Mouse (Mus musculus) heart, postnatal 4 days (tissue): Measurements from ENCODE around the gene Fbxl15. TPM values are rescaled to one million over a fixed set of nuclear protein-coding genes. Genes with fewer than 3 reads are reported as not detected.
A peak's percentile ranks its signal among the peaks of the same experiment; 100 is the strongest.

ENCODE experiments used
- DNase-seq: peaks from one replicate; pipeline ENCODE4 v3.0.0; 2021
- total RNA-seq, 2 experiments: library from RNA; stranded (reverse); gene quantifications; 2 replicates each; pipeline ENCODE4 v1.2.3; 2021

The Fbxl15 gene
- total RNA-seq, 2 experiments from 2014 or later, result 5.5 to 7.2 TPM

DNA sequence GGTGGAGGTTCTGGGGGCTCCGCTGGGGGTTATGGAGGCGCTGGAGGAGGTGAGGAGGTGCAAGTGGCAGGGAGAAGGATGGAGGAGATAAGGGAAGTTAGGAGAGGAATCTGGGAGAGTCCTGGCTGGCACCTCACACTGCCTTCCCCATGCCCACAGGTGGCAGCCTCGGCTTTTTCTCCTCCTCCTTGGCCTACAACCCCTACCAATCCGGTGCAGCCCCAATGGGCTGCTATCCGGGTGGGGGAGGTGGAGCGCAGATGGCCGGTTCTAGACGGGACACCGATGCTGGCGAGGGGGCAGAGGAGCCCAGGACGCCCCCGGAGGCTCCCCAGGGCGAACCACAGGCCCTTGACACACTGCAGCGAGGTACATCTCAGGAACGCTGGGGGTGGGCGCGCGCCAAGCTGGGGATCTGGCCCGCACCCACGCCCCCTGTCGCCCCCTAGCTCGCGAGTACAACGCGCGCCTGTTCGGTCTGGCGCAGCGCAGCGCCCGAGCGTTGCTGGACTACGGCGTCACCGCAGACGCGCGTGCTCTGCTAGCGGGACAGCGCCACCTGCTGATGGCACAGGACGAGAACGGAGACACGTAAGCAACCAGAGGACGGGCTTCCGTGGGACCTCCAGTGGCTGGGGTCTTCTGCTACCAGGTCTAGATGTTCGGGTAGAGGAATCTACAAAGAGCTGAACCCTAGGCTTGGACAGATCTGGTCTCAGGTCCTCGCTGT is 19.1 kb upstream of the Fbxl15 start:
- DNase-seq, result peak; percentile 93

DNA sequence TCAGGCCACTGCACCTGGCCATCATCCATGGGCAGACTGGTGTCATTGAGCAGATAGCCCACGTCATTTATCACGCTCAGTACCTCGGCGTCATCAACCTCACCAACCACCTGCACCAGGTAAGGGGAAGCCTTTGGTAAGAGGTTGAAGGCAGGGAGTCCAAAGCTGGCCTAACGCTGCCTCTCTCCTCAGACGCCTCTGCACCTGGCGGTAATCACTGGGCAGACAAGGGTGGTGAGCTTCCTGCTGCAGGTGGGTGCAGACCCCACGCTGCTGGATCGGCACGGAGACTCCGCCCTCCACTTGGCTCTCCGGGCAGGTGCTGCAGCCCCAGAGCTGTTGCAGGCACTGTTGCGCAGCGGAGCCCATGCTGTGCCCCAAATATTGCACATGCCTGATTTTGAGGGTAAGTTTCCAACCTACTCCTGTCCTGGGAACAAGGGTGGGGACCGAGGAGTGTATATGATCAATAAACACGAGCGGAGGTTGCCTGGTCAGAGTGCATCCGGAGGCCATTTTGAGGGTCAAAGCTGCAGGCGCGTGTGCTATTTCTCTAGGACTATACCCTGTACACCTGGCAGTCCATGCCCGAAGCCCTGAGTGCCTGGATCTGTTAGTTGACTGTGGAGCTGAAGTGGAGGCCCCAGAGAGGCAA is 18.2 kb upstream of the Fbxl15 start:
- DNase-seq, result peak; percentile 6

DNA sequence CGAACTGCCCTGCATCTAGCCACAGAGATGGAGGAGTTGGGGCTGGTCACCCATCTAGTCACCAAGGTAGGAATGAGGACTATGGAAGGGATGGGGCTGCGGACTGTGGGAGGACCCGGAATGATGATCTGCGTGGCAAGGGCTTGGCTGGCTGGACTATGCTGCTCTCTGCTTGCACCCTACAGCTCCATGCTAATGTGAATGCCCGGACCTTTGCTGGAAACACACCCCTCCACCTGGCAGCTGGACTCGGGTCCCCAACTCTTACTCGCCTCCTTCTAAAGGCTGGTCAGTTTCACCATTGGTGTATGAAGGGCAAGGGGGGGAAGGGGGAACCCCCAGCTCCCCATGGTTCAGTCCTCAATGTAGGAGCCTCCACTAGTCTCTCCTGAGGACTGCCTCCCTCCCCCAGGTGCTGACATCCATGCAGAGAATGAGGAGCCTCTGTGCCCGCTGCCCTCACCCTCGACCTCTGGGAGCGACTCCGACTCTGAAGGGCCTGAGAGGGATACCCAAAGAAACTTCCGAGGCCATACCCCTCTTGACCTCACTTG is 17.6 kb upstream of the Fbxl15 start:
- DNase-seq, result no peak

DNA sequence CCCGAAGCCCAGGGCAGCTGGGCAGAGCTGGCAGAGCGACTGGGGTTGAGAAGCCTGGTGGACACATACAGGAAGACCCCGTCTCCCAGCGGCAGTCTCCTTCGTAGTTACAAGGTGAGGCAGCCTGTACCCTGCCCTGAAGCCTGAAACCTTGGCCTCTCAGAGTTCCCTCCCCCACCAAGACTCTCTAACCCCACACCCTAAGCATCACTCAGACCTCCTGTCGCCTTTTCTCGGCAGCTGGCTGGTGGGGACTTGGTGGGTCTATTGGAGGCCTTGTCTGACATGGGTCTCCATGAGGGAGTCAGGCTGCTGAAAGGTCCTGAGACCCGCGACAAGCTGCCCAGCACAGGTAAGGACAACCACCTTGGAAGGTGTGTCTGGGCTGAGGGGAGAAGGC is 16.6 kb upstream of the Fbxl15 start:
- DNase-seq, result no peak

DNA sequence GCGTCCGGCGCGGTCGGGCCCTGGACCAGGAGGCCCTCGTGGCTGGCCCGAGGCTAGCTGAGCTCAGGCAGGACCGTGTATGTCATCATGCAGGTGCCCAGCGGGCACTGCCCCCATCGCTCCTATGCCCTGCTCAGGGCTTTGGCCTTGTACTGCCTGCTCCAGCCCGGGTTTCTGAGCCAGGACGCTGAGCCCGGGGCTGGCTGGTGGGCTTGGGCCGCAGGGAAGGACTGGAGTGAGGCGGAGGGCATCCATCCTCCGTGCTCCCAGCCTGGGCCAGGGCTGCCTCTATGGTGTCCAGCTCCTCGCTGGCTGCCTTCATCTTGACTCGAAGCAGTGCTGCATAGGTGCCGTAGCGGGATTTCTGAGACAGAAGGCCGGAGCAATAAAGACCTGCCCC is 15.4 kb upstream of the Fbxl15 start:
- no peak for DNase-seq

DNA sequence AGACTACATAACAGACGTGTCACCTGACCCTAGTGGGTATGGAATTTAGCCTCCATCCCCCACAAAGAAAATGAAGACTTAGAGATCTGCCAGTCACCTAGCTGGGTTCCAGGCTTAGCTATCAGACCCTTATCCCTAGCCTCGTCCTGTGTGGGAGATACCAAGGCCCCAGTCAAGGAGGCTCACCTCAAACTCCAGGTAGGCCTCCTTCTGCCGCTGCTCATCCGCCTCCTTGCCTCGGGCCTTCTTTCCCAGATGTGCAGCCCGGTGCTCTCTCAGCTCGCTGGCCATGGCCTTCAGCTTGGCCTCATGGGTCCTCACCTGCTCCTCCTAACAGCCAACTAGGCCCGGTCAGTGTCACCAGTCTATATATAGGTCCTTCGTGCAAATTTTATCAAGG is 14.9 kb upstream of the Fbxl15 start:
- DNase-seq, result no peak

DNA sequence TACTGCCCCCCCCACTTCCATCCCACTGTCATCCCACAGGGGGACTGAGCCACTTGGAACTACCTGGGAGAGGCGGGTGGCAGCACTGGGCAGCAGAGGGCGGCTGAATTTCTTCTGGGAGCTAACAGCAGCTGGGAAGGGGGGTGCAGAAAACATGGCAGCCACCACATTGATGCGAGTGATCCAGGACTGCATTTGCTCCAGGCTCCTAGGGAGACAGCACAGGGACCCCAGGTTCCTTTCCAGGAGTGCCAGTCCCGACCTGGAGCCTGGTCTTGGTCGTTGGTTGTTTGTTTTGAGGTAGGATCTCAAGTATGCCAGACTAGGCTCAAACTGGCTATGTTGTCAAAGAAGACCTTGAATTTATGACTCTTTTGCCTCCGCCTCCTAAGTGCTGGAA is 14.4 kb upstream of the Fbxl15 start:
- DNase-seq, result peak; percentile 4

DNA sequence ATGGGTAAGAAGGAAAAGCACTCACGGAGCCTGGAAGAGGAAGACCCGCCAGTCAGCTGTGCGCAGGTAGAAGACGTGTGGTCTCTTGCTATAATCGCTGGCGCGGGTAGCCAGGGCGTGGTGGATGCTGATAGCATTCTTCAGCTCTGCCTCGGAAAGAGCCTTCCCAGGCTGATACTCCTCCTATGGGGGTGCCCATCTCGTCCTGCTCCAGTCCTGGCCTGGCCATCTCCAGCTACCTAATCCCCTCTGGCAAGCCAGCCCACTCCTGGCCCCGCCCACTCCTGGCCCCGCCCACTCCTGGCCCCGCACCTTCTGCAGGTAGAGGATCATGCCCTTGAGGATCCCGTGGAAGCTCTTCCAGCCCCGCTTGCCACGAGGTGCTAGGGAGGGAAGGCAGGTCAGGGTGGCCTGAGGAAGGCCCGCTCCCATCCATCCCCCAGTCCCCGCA is 13.8 kb upstream of the Fbxl15 start:
- peak; percentile 32 for DNase-seq

DNA sequence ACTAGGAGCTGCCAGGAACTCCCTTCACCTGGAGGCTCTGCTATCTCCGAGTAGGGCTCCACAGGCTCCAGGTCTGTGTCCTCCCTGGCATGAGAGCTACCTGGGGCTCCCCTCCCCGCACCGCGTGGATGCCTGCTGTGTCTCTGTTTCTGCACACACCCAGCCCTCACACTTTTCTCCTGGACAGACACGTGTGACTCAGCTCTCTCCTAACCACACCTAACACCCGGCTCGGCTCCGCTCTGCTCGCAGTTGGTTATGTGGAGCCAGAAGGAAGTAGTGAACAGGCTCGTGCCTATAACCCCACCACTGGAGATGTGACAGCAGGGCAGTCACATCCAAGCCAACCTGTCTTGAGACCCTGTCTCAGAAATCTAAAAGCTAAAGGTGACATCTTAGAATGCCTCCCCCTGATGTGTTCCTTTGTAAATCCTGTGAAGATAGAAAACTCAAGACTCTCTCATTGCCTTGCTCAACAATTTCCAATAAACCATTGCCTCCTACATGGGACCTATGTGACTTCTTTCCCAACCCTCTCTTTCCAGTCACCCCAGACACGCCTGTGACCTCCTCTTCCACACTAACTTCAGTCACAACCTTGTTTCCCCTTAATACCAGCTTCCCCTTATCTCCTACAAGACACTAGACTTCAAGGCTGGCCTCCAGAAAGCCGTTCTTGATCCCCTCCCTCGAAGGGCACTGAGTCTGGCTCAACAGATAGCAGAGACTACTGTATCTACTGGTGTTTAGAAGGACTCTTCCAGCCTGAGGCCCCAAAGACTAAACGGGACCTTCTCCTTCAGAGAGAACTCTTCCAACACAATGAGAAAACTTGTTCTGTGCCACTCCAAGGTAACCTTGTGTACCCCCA is 12.9 kb upstream of the Fbxl15 start:
- no peak for DNase-seq

DNA sequence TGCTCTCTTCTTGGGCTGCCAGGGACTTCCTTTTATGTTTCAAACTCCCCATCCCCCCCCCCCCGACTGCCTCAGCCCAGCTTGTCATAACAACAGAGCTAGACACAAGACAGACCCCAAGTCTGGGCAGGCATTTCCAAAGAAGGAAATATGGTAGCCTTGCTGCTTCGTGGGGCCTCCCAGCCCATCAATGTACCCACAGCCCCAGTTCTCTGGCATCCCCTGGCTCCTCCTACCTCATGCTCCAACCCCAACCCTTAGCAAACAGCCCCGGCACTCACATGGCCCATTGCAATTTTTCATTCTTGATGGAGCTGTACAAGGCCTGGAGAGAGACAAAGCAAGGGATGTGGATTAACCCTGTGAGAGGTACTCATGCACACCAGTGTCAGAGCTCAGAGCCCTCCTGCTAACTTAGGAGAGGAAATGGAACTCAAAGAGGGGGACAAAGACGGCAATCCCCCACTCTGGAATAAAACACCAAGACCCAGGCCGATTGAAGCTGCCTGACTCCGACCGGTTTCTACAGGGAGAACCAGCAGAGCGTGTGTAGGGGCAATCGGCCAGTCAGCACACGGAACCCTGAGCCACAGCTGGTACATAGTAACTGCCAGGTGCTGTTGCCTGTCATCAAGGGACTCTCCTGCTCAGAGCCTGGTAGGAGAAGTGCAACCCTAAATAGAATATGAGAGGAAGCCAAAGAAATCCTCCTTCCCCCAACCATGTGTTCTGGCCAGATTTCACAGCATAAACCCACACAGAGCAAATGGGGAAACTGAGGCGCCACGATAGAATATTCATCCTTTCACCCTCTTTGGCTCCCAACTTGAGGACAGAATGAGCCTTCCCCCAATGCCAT is 12.0 kb upstream of the Fbxl15 start:
- DNase-seq, result no peak

DNA sequence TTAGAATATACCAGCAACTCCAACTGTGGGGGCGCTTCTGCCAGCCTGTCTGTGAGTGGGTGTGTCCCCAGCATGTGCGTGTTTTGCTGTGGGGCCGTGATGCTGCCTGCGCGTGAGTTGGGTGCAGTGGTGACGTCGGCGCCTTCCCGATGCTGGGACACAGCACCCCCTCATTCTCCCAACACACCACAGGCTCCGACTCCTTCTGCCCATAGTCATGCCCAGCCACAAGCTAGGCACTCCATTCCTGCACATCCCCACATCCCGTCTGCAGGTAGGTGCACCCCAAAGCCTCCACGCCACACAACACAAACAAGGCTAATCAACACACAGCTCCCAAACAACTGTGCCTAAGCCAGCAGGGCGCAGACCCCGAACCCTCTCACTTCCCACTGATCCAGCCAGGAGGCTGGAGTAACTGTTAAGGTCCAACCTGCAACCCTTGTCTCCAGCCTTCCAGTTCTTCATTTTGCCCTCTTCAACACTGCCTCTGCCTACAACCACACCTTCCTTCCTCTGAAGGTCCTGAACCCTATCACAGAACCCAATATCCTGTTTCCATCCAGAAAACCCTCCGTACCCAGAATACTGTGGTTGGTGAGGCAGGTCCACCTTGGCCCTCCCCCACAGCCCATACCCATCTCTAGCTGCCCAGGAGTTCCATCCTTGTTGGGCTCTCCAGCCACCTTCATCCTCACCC is 11.0 kb upstream of the Fbxl15 start:
- no peak for DNase-seq

DNA sequence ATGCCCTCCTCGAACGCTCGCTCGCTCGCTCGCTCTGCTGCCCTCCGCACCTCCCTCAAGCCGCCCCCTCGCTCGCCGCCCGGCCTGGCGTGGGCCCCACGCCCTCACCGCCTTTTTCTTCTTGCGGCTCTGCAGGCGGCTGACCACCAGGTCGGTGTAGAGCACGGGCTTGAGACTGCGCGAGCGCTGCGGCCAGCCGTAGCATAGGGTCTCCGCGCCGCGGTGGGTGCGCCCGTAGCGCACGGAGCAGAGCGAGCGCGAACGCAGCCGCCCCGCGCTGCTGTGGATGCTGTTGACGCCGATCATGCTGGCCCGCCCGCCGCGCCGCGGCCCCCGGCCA is 10.5 kb upstream of the Fbxl15 start:
- DNase-seq, result peak; percentile 11

DNA sequence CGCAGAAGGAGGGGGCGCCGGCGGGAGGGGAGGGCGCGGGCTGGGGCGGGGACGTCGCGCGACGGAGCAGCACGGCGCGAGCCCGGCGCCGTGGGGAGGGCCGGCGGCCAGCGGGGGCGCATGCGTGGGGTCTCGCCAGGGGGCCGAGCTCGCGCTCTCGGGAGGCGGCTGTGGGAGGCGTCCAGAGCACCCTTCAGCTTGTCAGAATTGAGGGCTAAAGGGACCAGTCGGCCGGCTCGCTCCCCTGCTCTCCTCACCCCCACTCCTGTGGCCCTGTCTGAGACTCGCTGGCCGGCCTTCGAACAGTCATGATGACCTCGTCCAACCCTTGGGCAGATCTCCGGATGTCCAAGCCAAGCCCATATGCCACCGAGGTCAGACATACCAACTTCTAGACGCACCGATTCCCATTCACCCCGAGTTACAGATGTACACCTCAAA is 9.9 kb upstream of the Fbxl15 start:
- peak; percentile 54 for DNase-seq

DNA sequence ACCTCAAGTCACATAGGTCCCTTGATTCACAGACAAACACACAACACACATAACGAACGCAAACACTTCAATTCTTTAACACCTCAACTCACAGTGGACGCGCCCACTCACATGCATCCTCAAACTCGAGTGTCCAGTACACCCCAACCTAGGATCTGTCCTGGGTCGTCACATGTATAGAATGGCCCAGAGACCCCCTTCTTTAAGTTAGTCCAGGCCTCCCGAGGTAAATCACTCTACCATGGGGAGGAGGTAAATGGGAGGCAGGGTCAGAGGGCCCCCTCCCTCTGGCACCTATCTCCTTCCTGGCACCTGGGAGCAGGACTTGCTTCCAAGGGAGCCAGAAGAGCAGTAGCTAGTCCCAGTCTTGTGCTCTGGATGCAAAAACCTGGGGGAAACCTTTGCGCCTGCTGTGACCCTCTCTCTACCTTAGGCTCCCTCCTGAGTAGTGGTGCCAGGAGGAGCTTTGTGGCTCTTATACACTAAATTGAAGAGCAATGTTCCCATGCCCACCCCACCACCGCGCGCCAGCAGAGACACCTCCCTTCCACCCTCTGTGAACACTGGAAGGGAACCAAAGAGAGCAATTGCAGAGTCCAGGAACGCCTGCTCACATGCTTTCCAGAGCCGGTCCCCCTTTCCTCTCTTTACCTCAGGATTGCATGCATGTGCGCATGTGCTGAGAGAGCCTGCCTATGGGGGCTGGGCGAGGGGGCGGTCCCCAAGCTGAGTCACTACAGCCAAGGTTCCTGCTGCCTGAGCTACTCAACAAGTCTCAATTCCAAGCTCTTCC is 9.2 kb upstream of the Fbxl15 start:
- peak; percentile 76 for DNase-seq

DNA sequence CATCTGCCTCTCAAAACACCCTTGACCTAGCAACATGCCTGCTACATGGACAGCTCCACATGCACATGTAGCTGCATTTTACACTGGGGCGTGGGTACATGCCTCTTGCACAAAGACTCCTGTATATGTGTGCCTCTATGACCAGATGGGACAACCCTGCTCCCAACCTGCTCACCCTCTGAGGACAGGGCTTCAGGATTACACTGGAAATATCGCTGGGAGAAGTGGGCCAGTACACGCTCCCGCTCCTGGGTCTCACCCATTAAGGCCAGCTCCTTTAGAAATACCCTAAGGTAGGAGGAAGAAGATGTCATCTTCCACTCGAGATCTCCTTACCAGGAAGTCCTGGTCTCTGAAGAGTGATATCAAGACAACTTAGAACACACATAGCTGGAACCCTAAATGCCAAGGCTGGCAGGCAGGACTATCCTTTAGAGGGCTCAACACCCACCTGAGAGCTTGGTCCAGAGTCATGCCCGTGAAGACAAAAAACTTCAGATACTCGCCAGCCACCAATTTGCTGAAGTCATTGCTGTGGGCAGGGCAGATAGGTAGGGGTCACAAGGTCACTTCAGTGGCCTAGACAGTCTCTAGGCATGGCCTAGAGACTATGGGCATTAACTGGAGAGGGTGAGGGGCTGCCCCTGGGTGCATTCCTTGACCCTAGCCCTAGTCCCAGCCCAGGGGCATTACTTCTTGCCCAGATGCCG is 7.8 kb upstream of the Fbxl15 start:
- no peak for DNase-seq

DNA sequence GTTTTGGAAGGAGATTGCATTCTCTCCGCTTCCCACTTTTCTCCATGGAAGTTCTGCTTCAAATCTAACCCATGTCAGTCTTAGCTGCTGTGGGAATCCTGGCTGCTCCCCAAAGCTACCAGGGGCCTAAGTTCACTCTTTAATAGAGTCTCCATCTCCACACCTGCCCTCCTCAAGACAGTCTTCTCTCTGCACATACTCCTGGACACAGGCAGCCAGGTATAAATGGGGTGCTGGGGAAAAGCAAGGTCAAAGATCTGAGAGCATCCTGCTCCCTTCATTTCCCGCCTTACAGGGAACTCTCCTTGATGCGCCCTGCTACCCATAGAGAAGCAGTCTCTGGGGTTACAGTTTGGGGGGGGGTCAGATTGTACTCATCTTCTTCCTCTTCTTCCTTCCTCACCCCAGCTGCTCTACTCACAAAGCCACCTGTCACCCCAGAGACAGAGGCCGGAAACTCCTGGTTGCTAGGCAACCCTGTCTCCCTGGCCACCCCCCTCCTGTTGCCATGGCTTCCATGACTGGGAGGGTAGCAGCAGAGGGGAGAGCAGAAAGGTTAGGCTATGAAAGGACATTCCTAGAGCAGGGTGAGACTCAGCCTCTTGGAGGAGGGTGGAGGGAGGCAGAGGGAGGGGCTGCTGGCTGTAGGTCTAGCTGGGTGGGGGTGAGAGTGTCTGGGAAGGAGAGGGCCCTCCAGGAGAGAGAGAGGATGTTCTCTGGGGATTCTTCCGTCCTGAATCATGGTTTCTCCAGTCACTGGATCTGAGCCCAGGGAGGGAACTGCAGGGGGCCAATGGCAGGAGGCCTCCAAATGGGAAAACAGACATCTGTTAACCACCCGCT is 6.7 kb upstream of the Fbxl15 start:
- no peak for DNase-seq

DNA sequence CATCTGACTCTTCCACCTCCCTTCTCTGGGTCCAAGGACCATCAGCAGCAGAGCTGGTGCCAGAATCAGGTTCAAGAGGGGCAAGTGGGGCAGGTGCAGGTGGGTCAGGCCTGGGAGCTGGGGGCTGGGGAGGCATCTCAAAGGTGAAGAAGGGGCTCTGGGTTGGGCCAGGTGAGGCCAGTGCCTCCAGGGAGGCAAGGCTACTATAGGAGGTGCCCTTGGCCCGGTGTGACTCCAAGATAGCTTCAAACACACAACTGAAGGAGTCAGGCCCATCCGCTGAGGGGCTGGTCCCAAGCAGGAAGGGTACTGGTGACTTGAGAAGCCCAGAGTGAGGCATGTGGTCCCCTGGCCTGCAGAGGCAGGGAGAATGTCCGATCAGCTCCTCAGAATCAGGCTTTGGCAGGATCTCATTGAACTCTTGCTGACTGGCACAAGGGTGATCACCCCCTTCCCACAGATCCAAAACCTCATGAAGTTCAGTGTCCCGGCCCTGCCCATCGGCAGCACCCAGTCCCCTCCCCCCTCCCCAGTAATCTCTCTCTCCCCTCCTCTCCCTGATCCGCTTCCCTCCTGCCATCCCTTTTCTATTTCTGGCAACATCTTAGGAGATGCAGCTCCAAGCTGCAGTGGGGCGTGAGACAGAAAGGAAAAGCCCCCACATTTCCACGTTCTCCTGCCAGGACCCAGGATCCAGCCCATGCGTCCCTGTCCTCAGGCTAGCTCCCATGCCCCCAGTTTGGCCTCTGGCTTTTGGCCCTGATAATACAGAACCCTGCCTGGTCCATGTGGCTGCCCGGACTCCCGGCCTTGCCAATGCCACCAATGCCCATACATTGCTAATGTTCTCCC is 5.6 kb upstream of the Fbxl15 start:
- no peak for DNase-seq

DNA sequence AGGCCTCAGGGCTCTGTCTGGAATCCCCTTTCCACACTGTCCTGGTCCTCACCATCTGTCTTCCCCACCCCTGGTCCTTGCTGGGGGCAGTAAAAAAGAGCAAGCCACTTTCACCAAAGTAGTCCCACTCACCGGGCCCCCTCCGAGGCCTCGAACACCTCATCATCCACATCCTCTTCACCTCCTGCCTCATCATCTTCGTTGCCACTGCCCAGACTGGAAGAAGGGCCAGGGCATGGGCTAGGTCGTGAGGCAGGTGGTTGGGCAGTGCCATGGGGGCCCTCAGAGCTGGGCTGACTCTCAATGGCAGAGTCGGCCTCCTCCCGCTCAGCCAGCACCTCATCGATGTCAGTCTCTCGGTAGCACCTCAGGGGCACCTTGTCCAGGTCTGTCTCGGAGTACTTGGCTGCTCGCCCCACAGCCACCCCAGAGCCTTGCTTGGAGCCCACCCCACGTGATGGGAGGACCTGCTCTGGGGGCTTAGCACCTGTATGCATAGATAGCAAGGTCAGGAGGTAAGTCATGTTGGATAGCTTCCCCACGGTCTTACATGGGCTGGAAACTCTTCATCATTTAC is 4.9 kb upstream of the Fbxl15 start:
- DNase-seq, result no peak
